Mouse (Mus musculus): ENCODE measurements around the gene Cbx4. TPM values are rescaled to one million over a fixed set of nuclear protein-coding genes. Genes with fewer than 3 reads are reported as not detected.
"Not testable (repeated sequence)": the region's sequence is repeated elsewhere in the genome, so short reads cannot be mapped to it uniquely, and the experiment has no call there.

Gene Cbx4
- polyA plus RNA-seq, 1 experiment from 2014 or later = 16.5 TPM

DNA sequence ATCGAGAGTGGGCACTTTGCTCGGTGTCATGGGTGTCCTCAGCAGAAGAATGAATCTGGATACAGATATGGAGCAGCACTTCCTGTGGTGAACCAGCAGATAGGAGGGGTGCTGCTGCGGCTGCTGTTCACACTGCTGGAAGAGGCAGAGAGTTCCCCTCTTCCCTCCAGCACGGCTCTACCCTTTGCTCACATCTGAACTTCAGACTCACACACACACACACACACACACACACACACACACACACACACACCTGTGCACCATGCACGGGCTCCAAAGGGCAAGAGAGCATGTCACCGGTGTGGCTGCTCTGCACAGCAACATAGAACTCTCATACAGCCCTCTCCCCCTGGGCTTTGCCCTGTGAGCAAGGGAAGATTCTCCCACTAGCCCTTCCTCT lies 20.3 kb upstream of the Cbx4 start:
- H3K4me1 ChIP-seq = no peaks in the 10 kb centered on the region
- H3K27ac ChIP-seq (replicated peaks) = no peak overlapping the region
- no peak overlapping the region for H3K9ac ChIP-seq (replicated peaks)
- H3K9me3 ChIP-seq = no peaks in the 10 kb centered on the region
- WGBS = 56% methylated on average over 6 of the region's 6 CpGs
- no peaks in the 10 kb centered on the region for H3K27me3 ChIP-seq
- no peaks in the 10 kb centered on the region for H3K36me3 ChIP-seq
- ATAC-seq (replicated peaks) = no peak
- H3K4me3 ChIP-seq = no peak overlapping the region
- H3K4me2 ChIP-seq (replicated peaks) = no peak overlapping the region

DNA sequence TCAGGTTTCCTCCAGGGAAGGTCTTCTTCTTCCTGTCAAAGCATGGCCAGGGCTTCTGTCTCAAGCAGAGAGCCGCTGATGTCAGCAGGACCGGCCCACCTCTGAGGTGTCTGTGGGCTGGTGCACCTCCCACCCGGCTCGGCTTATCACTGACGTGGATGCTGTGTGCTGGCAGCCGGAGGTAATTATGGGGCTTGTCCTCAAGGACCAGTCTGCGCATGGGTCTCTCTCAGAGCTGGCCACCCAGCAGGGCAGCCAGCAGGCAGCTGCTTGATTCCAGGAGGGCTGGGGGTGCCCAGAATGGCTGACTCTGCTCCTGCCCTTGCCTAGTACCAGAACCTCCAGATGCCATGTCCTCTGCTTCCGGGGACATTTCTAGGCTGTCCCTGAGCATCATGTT lies 19.7 kb upstream of the Cbx4 start:
- WGBS = 59% methylated on average over 8 of the region's 8 CpGs
- Histone ChIP-seq H3K27me3 (no peaks in the 10 kb centered on the region), H3K4me2 (replicated peaks) (no peak overlapping the region), H3K9ac (replicated peaks) (no peak overlapping the region), H3K27ac (replicated peaks) (no peak overlapping the region), H3K4me1 (no peaks in the 10 kb centered on the region), H3K4me3 (no peak overlapping the region), H3K36me3 (no peaks in the 10 kb centered on the region), H3K9me3 (no peaks in the 10 kb centered on the region)
- no peak for ATAC-seq (replicated peaks)

- Histone ChIP-seq H3K4me3 (no peak overlapping the region), H3K27ac (replicated peaks) (no peak overlapping the region), H3K4me1 (no peaks in the 10 kb centered on the region), H3K36me3 (no peaks in the 10 kb centered on the region), H3K27me3 (no peaks in the 10 kb centered on the region), H3K9ac (replicated peaks) (no peak overlapping the region), H3K4me2 (replicated peaks) (no peak overlapping the region), H3K9me3 (no peaks in the 10 kb centered on the region)
- 66% methylated on average over 7 of the region's 7 CpGs for WGBS
- no peak for ATAC-seq (replicated peaks)
These were observed 19.1 kb upstream of the Cbx4 start for GRCm38 (mm10) chr11:119105071-119105609.

GRCm38 (mm10) chr11:119103991-119104390 lies 18.0 kb upstream of the Cbx4 start:
- Histone ChIP-seq H3K4me2 (replicated peaks) (no peak overlapping the region), H3K4me3 (no peak overlapping the region), H3K9me3 (no peaks in the 10 kb centered on the region), H3K4me1 (no peaks in the 10 kb centered on the region), H3K27me3 (no peaks in the 10 kb centered on the region), H3K9ac (replicated peaks) (no peak overlapping the region), H3K36me3 (no peaks in the 10 kb centered on the region), H3K27ac (replicated peaks) (no peak overlapping the region)
- no peak for ATAC-seq (replicated peaks)
- 93% methylated on average over 3 of the region's 3 CpGs for WGBS

DNA sequence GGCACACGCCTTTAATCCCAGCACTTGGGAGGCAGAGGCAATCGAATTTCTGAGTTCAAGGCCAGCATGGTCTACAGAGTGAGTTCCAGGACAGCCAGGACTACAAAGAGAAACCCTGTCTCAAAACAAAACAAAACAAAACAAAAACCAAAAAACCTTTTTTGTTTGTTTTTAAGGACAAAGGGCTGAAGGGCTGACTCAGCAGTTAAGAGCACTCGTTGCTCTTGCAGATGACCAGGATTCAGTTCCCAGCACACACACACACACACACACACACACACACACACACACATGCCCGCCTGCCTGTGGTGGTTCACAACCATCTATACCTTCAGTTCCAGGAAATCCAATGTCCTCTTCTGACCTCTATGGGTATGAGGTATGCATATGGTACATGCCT lies 14.3 kb upstream of the Cbx4 start:
- H3K27me3 ChIP-seq; H3K36me3 ChIP-seq; H3K4me2 ChIP-seq (replicated peaks); ATAC-seq (replicated peaks); H3K9me3 ChIP-seq; H3K9ac ChIP-seq (replicated peaks); H3K4me1 ChIP-seq; H3K4me3 ChIP-seq; H3K27ac ChIP-seq (replicated peaks): not testable (repeated sequence)
- 69% methylated on average over 4 of the region's 4 CpGs for WGBS

DNA sequence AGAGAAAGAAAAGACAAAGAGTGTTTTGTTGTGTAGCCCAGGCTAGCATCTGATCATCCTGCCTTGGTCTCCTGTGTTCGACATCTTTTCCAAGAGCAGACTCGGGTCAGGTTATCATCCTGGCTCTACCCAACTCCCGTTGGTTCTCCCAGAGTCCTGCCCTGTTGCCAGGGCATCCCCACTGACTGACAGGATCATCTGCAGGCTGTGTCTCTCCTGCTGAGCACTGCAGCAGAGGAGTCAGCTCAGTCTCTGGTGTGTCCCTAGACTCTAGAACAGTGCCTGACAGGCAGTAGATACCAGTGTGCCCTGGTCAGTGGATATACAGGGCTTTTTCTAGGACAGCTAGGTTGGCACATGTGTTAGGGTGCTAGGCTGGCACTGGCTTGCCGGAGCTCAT lies 12.2 kb upstream of the Cbx4 start:
- H3K4me1 ChIP-seq = 0 out of 2 replicates have a peak, but pooled peaks cover 4% of the 10 kb centered on the region
- no peak overlapping the region for H3K4me3 ChIP-seq
- no peak overlapping the region for H3K4me2 ChIP-seq (replicated peaks)
- H3K9ac ChIP-seq (replicated peaks) = no peak overlapping the region
- ATAC-seq (replicated peaks) = no peak
- H3K9me3 ChIP-seq = no peaks in the 10 kb centered on the region
- H3K27me3 ChIP-seq = no peaks in the 10 kb centered on the region
- H3K27ac ChIP-seq (replicated peaks) = no peak overlapping the region
- WGBS = 70% methylated on average over 4 of the region's 4 CpGs
- H3K36me3 ChIP-seq = no peaks in the 10 kb centered on the region

DNA sequence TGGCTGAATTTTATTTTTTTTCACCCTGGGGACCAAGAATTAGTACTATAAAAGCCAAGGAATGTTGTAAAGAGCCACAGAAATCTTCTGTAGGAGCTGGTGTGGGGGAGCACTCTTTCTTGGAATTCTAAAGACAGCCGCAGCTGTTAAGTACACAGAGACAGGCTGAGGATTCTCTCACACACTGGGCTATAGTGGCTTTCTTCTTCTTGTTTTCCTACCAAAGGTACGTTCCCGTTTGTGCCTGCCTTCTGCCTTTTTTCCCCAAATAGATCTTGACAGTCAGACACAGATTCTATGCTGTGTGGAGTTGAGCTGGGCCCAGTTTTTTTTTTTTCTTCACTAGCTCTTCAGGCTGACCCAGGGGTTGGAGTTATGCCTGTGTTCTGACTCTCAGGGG lies 9.4 kb upstream of the Cbx4 start:
- Histone ChIP-seq H3K27ac (replicated peaks) (no peak overlapping the region), H3K27me3 (no peaks in the 10 kb centered on the region), H3K9me3 (no peaks in the 10 kb centered on the region), H3K4me3 (no peak overlapping the region), H3K36me3 (no peaks in the 10 kb centered on the region), H3K4me1 (peaks cover 13% of the 10 kb centered on the region), H3K9ac (replicated peaks) (no peak overlapping the region), H3K4me2 (replicated peaks) (no peak overlapping the region)
- no peak for ATAC-seq (replicated peaks)
- 54% methylated on average over 3 of the region's 3 CpGs for WGBS

- no peak for ATAC-seq (replicated peaks)
- no peak overlapping the region for H3K4me2 ChIP-seq (replicated peaks)
- no peak overlapping the region for H3K9ac ChIP-seq (replicated peaks)
- H3K36me3 ChIP-seq = no peaks in the 10 kb centered on the region
- no peak overlapping the region for H3K4me3 ChIP-seq
- H3K4me1 ChIP-seq = peaks cover 26% of the 10 kb centered on the region
- peaks cover 15% of the 10 kb centered on the region for H3K27me3 ChIP-seq
- no peaks in the 10 kb centered on the region for H3K9me3 ChIP-seq
- 60% methylated on average over 1 of the region's 1 CpGs for WGBS
- no peak overlapping the region for H3K27ac ChIP-seq (replicated peaks)
These were observed 7.3 kb upstream of the Cbx4 start for GRCm38 (mm10) chr11:119093322-119093721.

- WGBS = 68% methylated on average over 3 of the region's 3 CpGs
- ATAC-seq (replicated peaks) = no peak
- Histone ChIP-seq H3K9ac (replicated peaks) (no peak overlapping the region), H3K4me1 (peaks cover 31% of the 10 kb centered on the region), H3K27ac (replicated peaks) (no peak overlapping the region), H3K27me3 (peaks cover 25% of the 10 kb centered on the region), H3K4me3 (no peak overlapping the region), H3K36me3 (no peaks in the 10 kb centered on the region), H3K4me2 (replicated peaks) (no peak overlapping the region), H3K9me3 (no peaks in the 10 kb centered on the region)
These were observed 6.3 kb upstream of the Cbx4 start for GRCm38 (mm10) chr11:119092286-119092685.

GRCm38 (mm10) chr11:119091598-119091991 lies 5.6 kb upstream of the Cbx4 start:
- Histone ChIP-seq H3K9me3 (no peaks in the 10 kb centered on the region), H3K4me2 (replicated peaks) (peak overlapping the region; percentile 94; the same call in 1 of the 2 replicates), H3K36me3 (no peaks in the 10 kb centered on the region), H3K27ac (replicated peaks) (no peak overlapping the region), H3K4me1 (peaks cover 35% of the 10 kb centered on the region), H3K4me3 (peak overlapping the region; percentile 52; the same call in 1 of the 2 replicates), H3K9ac (replicated peaks) (no peak overlapping the region), H3K27me3 (peaks cover 30% of the 10 kb centered on the region)
- 7% methylated on average over 8 of the region's 8 CpGs for WGBS
- ATAC-seq (replicated peaks) = 0 out of 2 replicates have a peak, but pooled peaks have one; percentile 17

DNA sequence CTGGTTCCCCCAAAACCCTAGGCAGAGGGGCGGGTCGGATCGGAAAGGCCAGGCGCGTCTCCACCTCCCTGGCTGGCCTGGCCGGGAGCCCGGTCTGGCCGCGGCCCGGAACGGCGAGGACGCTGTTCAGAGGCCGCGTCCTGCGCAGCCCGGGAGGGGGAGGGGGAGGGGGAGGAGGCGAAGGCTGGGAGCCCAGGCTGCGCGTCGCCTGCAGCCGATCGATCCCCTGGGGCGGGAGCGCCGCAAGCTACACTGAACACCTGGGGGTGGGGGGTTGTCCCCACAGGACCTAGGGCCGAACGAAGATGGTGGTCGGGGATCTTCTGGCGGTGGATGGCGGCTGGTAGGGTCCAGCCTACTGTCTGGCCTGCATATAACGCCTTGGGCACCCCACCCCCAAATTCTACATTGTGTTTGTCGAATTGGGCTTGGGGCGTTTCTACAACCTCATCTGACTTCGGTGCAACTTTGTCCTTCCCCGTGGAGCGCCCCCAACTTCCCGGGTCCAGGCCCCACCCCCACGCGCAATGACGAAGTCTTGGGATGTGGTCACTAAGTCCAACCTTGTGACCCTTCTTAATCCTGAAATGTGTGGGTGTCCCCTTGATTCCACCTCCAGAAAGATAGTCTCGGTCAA lies 5.1 kb upstream of the Cbx4 start:
- H3K27ac ChIP-seq (replicated peaks) = no peak overlapping the region
- H3K4me3 ChIP-seq = peak overlapping the region; percentile 52
- H3K27me3 ChIP-seq = peaks cover 31% of the 10 kb centered on the region
- H3K36me3 ChIP-seq = no peaks in the 10 kb centered on the region
- H3K9ac ChIP-seq (replicated peaks) = peak overlapping the region; percentile 60
- no peaks in the 10 kb centered on the region for H3K9me3 ChIP-seq
- 1% methylated on average over 39 of the region's 42 CpGs for WGBS
- peak; percentile 12; the same call in 1 of the 2 replicates for ATAC-seq (replicated peaks)
- peaks cover 39% of the 10 kb centered on the region for H3K4me1 ChIP-seq
- peak overlapping the region; percentile 94 for H3K4me2 ChIP-seq (replicated peaks)

- under 1% methylated on average over 75 of the region's 75 CpGs for WGBS
- Histone ChIP-seq H3K4me2 (replicated peaks) (peak overlapping the region; percentile 94), H3K27me3 (peaks cover 31% of the 10 kb centered on the region), H3K4me1 (peaks cover 38% of the 10 kb centered on the region), H3K4me3 (peak overlapping the region; percentile 52), H3K27ac (replicated peaks) (no peak overlapping the region), H3K9me3 (no peaks in the 10 kb centered on the region), H3K9ac (replicated peaks) (peak overlapping the region; percentile 60), H3K36me3 (no peaks in the 10 kb centered on the region)
- ATAC-seq (replicated peaks) = no peak
These were observed 4.3 kb upstream of the Cbx4 start for GRCm38 (mm10) chr11:119090076-119090960.

Data from forebrain, embryonic 15.5 days (tissue).